Mouse (Mus musculus) liver, postnatal 0 days (tissue): ENCODE data around the gene Wdr43.

ENCODE experiments used
- CTCF ChIP-seq: sonication (generic); IDR thresholded peaks from 2 replicates; pipeline ENCODE4 v1.5.1; 2016; ENCODE audit warnings: antibody characterized with exemption, low read depth
- EP300 ChIP-seq: IDR thresholded peaks from 2 replicates; pipeline ENCODE4 v1.6.1; 2016; ENCODE audit warnings: antibody characterized with exemption, low read depth, mild to moderate bottlenecking

DNA sequence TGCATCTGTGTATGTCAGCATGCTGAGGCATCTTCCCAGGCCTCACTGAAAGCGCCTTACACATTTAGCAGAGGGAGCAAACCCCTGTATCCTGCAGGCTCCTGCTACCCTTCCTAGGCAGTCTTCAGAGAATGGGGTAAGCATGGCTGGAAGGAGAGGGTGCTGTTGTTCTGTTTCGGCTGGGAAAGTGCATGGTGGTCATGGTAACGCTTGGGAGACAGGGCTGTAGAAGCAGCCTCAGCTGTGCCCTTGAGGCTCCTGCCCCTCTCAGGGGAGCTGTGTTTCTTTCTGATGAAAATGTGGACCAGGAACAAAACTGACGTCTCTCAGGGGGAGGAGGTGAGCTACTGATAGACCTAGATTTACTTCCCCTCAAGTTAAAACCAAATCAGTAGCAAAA lies 92.0 kb downstream of the Wdr43 start:
- TF ChIP-seq CTCF (no peak), EP300 (no peak)
